Mouse (Mus musculus) intestine, postnatal 0 days (tissue): Measurements from ENCODE around the gene Slc1a4. TPM values are rescaled to one million over a fixed set of nuclear protein-coding genes. Genes with fewer than 3 reads are reported as not detected.

Experiments
- ATAC-seq: fragments of 200-750 bp; cut with Nextera tagmentation; 2 replicates; pipeline ENCODE4 v1.8.0; 2017; ENCODE audit warnings: mild to moderate bottlenecking, moderate TSS enrichment, moderate library complexity
- H3K27ac ChIP-seq: fragments of 300-500 bp; sonication (generic); 2 replicates; pipeline ENCODE4 v1.5.1; 2014; ENCODE audit warnings: mild to moderate bottlenecking, low read depth, low read length, moderate library complexity
- H3K27me3 ChIP-seq: fragments of 300-500 bp; sonication (generic); replicated peaks from 2 replicates; pipeline ENCODE4 v1.6.1; 2014; ENCODE audit warnings: low read length, mixed read lengths; ENCODE audit not compliant: control insufficient read depth, insufficient read depth
- H3K36me3 ChIP-seq: fragments of 300-500 bp; sonication (generic); 2 replicates; pipeline ENCODE4 v1.6.1; 2014; ENCODE audit warnings: mild to moderate bottlenecking, moderate library complexity; ENCODE audit not compliant: control insufficient read depth, insufficient read depth
- H3K4me1 ChIP-seq: fragments of 300-500 bp; sonication (generic); replicated peaks from 2 replicates; pipeline ENCODE4 v1.6.1; 2014; ENCODE audit warnings: antibody characterized with exemption, low read length, mixed read lengths; ENCODE audit not compliant: control insufficient read depth, insufficient read depth
- H3K4me2 ChIP-seq: fragments of 300-500 bp; sonication (generic); replicated peaks from 2 replicates; pipeline ENCODE4 v1.6.1; 2014; ENCODE audit warnings: low read depth, mild to moderate bottlenecking, moderate library complexity
- H3K4me3 ChIP-seq: fragments of 300-500 bp; sonication (generic); 2 replicates; pipeline ENCODE4 v1.5.1; 2014; ENCODE audit warnings: low read depth, low read length
- H3K9ac ChIP-seq: fragments of 300-500 bp; sonication (generic); 2 replicates; pipeline ENCODE4 v1.6.1; 2014; ENCODE audit warnings: mild to moderate bottlenecking, low read depth, low read length
- H3K9me3 ChIP-seq: fragments of 300-500 bp; sonication (generic); 2 replicates; pipeline ENCODE4 v1.6.1; 2016; ENCODE audit warnings: mixed run types; ENCODE audit not compliant: control insufficient read depth
- CTCF ChIP-seq: sonication (generic); IDR thresholded peaks from 2 replicates; pipeline ENCODE4 v1.5.1; 2016; ENCODE audit warnings: low read depth, mild to moderate bottlenecking, control low read depth, antibody characterized with exemption, moderate library complexity
- WGBS: fragments of 180-500 bp; shearing (Covaris S2); extraction: QIAGEN DNeasy Blood & Tissue Kit; methylation state at CpG from one replicate; pipeline ENCODE4 v1.1.7; 2014; 5-methylcytosine and 5-hydroxymethylcytosine counted together
- polyA plus RNA-seq: library from polyadenylated mRNA; unstranded; fragments of >200 nt; fragmentation: Nextera tagmentation; extraction: Ambion mirVana; gene quantifications from 2 replicates; pipeline ENCODE4 v1.2.1, GENCODE M21; 2015

Gene Slc1a4
- polyA plus RNA-seq, 1 experiment from 2014 or later: 3.4 TPM

GRCm38 (mm10) chr11:20318659-20319454, 13.7 kb downstream of the Slc1a4 start:
- Histone ChIP-seq H3K27ac (no peak overlapping the region), H3K4me2 (no peak overlapping the region), H3K36me3 (no peaks in the 10 kb centered on the region; the same call in 1 of the 2 replicates), H3K27me3 (no peaks in the 10 kb centered on the region), H3K4me3 (no peak overlapping the region), H3K9me3 (no peaks in the 10 kb centered on the region), H3K4me1 (no peaks in the 10 kb centered on the region), H3K9ac (no peak overlapping the region)
- no peak for ATAC-seq
- 75% methylated on average over 16 of the region's 16 CpGs for WGBS
- TF ChIP-seq CTCF: no peak

DNA sequence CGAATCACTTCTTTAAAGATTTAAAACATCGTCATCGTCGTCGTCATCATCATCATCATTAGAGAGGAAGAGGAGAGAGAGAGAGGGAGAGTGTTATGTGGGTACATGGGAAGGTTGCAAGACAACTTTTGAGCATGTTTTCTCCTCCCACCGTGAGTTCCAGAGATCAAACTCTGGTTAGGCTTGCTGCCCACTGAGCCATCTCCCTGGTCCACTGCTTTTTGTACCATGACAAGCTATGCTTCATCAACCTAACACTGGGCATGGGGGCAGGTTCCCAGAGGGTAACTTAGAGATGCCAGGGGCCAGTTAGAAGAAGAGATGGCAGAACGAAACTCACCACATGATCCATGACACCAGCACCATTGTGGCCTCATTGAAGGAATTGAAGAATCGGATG, 18.9 kb downstream of the Slc1a4 start:
- ATAC-seq: no peak
- 92% methylated on average over 8 of the region's 8 CpGs for WGBS

GRCm38 (mm10) chr11:20309044-20309443, 23.5 kb downstream of the Slc1a4 start:
- Histone ChIP-seq H3K4me3 (no peak overlapping the region), H3K9ac (no peak overlapping the region), H3K4me1 (no peaks in the 10 kb centered on the region), H3K27me3 (no peaks in the 10 kb centered on the region), H3K4me2 (no peak overlapping the region), H3K27ac (no peak overlapping the region), H3K9me3 (no peaks in the 10 kb centered on the region), H3K36me3 (peaks cover 13% of the 10 kb centered on the region)
- WGBS: 61% methylated on average over 5 of the region's 5 CpGs
- TF ChIP-seq CTCF: no peak
- no peak for ATAC-seq

More for the DNA sequence above, 18.9 kb downstream of the Slc1a4 start:
- H3K27ac ChIP-seq: no peak overlapping the region
- no peaks in the 10 kb centered on the region; the same call in 1 of the 2 replicates for H3K36me3 ChIP-seq
- no peak for TF ChIP-seq CTCF
- H3K27me3 ChIP-seq: no peaks in the 10 kb centered on the region
- no peaks in the 10 kb centered on the region for H3K4me1 ChIP-seq
- no peaks in the 10 kb centered on the region for H3K9me3 ChIP-seq
- H3K4me2 ChIP-seq: no peak overlapping the region
- H3K4me3 ChIP-seq: no peak overlapping the region
- no peak overlapping the region for H3K9ac ChIP-seq

GRCm38 (mm10) chr11:20307409-20307808, 25.1 kb downstream of the Slc1a4 start:
- Histone ChIP-seq H3K4me1 (no peaks in the 10 kb centered on the region), H3K9ac (no peak overlapping the region), H3K36me3 (peaks cover 15% of the 10 kb centered on the region; the same call in 1 of the 2 replicates), H3K4me3 (no peak overlapping the region), H3K4me2 (no peak overlapping the region), H3K9me3 (no peaks in the 10 kb centered on the region), H3K27ac (no peak overlapping the region), H3K27me3 (no peaks in the 10 kb centered on the region)
- no peak for ATAC-seq
- 91% methylated on average over 3 of the region's 3 CpGs for WGBS
- TF ChIP-seq CTCF: no peak

DNA sequence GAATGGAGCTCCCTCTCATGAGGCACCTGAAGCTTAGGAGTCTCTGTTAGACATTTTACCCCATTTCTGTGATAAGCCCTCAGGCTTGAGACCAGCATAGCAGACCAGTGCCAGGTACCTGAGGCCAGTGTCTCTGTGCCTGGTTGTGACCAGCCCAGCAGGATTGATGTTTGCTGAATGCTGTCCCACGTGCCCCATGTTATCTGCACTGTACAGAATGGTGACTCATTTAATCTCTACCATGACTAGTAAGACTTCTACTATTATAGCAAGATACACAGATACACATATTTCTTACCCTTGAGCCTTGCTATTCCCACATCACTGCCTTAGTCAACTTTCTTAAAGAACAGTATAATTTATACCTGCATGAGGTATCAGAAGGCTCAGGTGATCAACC, 26.9 kb downstream of the Slc1a4 start:
- TF ChIP-seq CTCF: no peak
- Histone ChIP-seq H3K4me3 (no peak overlapping the region), H3K9me3 (no peaks in the 10 kb centered on the region), H3K4me2 (no peak overlapping the region), H3K27ac (no peak overlapping the region), H3K27me3 (no peaks in the 10 kb centered on the region), H3K9ac (no peak overlapping the region), H3K4me1 (no peaks in the 10 kb centered on the region), H3K36me3 (peaks cover 15% of the 10 kb centered on the region; the same call in 1 of the 2 replicates)
- no peak for ATAC-seq
- 52% methylated on average over 1 of the region's 1 CpGs for WGBS

DNA sequence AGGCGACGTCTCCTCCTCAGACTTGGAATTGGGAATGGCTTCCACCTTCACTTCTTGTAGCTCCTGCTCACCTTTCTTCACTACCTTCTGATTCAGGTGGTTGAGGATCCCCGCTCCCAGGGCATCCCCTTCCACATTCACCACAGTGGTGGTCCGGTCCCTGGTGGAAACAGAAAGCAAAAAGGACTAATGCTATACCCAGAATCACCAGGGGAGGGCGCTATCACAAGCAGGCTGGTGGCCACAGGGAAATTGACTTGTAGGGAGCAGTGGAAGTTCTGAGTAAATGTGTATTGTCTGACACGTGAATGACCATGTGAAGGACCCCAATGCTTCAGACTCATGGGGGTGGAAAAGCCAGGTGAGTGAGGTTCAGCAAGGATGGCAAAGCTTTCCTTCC, 28.2 kb downstream of the Slc1a4 start:
- no peak overlapping the region for H3K9ac ChIP-seq
- no peak overlapping the region for H3K4me3 ChIP-seq
- WGBS: 72% methylated on average over 6 of the region's 6 CpGs
- H3K27me3 ChIP-seq: no peaks in the 10 kb centered on the region
- ATAC-seq: no peak
- H3K4me1 ChIP-seq: no peaks in the 10 kb centered on the region
- peak; percentile 83 for TF ChIP-seq CTCF
- no peaks in the 10 kb centered on the region for H3K9me3 ChIP-seq
- no peak overlapping the region for H3K27ac ChIP-seq
- H3K4me2 ChIP-seq: no peak overlapping the region
- peaks cover 15% of the 10 kb centered on the region; the same call in 1 of the 2 replicates for H3K36me3 ChIP-seq
